Mouse (Mus musculus): ENCODE results near the gene Tubb2a.

- TF ChIP-seq POLR2A (IDR thresholded peaks at IDR 0.05; ENCODE audit: low read depth, low read length) (no peak), JUN (IDR thresholded peaks at IDR 0.05; ENCODE audit: insufficient read depth, low read depth, low read length) (no peak), MYC (IDR thresholded peaks at IDR 0.05; ENCODE audit: low read depth, low read length) (no peak), ZNF384 (IDR thresholded peaks at IDR 0.05; ENCODE audit: low read depth, low read length) (no peak)
Observed at GRCm38 (mm10) chr13:34105364-34105763, 27.6 kb upstream of the Tubb2a start.
